Mouse (Mus musculus): ENCODE results near the gene Zfp740.

The Zfp740 gene

DNA sequence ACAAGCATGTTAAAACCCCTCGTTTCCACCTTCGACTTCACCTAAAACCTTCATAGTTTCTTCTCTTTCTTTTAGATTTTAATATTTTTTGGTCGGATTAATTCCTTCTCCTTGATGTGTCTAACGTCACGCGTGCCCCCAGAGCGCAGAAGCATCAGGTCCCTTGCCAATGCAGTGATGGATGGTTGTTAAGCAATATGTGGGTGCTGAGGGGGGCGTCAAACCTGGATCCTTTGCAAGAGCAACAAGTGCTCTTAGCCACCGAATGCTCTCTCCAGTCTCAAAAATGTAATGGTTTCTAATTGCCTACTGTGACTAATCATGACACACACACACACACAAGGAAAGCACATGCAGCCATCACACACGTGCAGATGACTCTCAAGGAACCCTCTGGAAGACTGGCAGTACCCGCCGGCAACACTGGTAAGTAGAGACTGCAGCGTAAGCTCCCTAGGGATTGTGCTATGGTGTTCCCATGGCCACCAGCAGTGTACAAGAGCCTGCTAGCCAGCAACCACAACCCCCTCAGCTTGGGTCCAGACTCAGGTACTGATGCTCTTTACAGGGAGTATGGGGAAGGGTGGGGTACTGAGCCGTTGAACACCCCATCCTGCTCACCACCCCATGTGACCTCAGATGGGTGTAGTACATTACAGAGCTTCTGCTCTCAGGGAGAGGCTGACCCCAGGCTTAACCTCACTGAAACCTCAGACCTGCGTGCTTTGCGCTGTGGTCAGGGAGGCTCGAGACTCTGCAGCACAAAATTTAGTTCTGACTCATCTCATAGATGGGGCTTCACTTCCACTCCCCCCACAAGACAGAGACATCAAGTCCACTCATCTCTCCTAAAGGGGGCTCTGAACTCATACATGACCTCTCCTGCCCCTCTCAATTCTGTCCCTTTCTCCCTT lies 27.6 kb downstream of the Zfp740 start:
- DNase-seq (ENCODE audit: low spot score) = no peak

- DNase-seq (ENCODE audit: low spot score) = no peak
Observed at GRCm38 (mm10) chr15:102231748-102232147, 28.7 kb downstream of the Zfp740 start, which contains the start of gene Itgb7. Gene Itgb7 (minus strand): TSS chr15:102231944.

GRCm38 (mm10) chr15:102232764-102233163 lies 29.7 kb downstream of the Zfp740 start:
- DNase-seq (ENCODE audit: low spot score) = no peak

DNA sequence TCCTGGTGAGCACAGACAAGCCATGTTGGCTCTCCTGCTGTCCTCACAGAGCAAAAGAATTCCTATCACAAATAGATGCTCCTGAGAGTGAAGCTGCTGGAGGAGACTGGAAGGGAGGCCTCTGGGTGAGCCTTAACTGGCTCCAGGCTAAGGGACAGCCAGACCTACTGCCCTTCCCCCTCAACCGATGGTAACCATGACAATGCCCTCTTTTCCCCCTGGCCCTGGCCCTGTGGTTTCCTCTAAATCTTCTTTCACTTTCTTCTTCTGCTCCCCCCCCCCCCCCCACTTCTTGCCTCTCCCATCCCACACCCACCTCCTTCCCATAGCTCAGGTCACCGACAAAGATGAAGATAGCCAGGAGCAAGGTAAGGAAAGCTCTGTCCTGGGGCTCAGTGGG lies 30.8 kb downstream of the Zfp740 start:
- DNase-seq (ENCODE audit: low spot score) = no peak

DNA sequence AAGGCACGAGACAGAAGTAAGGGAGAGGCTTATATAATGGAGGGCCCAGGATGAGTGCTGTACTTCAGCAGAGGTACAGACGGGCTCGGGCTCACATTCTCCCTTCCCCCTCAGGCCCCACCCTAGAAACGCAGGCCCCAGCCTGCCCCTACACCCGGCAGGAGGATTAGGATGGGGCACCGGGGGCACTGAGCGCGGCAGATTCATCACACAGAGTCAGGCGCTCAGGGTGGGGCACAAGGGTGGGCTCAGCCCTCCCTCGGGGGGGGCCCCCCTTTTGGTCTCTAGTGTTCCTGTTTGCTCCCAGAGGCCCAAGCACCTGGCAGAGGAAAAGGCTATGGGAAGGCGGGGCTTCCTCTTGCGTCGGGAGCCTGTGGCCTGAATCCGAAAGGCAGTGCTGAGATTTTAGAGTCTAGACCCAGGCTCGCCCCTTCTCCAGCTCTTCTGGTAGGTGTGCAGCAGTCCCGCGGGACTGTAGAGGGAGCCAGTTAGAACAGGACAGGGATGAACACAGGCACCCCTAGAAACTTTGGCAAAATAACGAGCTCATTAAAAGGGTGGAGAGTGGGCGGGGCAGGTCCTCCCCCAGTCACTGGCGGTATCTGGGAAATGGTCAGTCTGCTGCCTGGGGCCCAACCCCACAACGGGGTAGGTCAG lies 32.5 kb downstream of the Zfp740 start:
- no peak for DNase-seq (ENCODE audit: low spot score)

- DNase-seq (ENCODE audit: low spot score) = no peak
Observed at GRCm38 (mm10) chr15:102238543-102239259, 35.7 kb downstream of the Zfp740 start.

- no peak for DNase-seq (ENCODE audit: low spot score)
Observed at GRCm38 (mm10) chr15:102239260-102239590, 36.2 kb downstream of the Zfp740 start.

DNA sequence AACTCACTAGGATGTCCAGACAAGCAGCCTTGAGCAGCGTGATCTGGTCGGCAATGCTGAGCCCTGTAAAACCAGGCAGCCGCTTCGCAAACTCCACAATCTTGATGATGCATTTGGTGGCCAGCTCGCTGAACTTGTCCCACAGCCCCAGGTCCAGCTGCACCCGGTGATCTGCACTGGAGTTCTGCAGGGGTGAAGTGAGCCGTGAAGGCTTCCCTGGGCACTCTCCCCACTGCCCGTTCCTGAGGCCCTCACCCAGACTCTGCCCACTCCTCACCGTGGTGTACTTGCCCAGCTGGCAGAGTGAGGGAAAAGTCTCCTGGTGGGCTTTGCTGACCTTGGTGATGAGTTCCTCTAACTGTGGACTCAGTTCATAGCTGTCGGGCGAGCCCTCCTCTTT lies 36.8 kb downstream of the Zfp740 start:
- no peak for DNase-seq (ENCODE audit: low spot score)

DNA sequence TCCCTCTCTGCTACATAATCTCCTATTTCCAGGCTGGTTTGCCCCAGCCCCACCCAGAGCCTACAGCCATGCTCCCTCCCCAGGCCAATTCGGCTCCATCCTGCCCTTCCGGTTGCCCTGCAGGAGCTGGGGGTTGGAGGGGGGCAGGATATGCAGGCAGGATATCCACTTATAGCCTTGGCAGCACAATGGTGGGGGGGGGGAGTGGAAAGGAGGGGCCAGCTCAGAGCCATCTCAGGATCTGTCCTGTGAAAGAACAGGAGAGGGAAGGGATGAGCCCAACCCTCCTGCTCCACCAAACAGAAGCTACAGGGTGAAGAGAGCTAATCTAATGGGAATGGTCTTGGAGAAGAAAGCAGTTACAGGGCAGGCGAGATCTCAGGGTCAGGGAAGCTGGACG lies 37.6 kb downstream of the Zfp740 start:
- DNase-seq (ENCODE audit: low spot score) = no peak

DNA sequence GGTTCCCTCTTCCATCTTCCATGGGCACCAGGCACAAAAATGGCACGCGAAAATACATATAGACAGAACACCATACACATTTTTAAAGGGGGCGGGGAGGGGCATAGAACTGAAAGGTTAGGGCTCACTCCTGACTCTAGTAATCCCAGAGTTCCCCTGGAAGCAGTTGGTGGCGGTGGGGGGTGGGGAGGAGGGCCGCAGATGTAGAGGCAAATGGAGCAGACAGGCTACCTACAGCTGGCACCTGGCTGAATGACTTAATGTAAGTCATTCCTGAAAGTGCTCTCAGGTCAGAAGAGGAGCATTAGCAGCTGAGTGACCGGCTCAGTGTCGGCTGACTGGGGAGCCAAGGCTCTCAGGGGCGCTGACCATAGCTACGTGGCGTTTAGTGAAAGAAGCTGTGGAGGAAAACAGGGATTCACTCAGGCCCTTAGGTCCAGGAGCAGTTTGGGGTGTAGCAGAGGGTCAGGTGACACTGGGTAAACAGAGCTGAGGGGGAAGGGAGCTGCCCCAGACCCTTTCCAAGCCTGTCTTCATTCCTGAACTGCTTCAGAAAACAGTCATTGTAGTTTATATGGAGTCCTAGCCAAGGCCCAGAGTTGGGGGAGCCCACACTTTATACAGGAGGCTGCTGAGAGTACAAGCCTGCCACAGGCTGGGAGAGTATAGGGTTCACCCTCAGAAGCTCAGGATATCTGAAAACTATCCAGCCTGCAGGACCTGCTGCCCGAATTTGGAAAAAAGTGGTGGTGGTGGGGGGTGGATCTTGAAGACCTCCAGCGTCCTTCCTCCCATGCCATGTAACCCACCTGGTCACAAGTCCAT lies 39.6 kb downstream of the Zfp740 start:
- DNase-seq (ENCODE audit: low spot score) = no peak

GRCm38 (mm10) chr15:102243229-102244190 lies 40.5 kb downstream of the Zfp740 start:
- DNase-seq (ENCODE audit: low spot score) = no peak

DNA sequence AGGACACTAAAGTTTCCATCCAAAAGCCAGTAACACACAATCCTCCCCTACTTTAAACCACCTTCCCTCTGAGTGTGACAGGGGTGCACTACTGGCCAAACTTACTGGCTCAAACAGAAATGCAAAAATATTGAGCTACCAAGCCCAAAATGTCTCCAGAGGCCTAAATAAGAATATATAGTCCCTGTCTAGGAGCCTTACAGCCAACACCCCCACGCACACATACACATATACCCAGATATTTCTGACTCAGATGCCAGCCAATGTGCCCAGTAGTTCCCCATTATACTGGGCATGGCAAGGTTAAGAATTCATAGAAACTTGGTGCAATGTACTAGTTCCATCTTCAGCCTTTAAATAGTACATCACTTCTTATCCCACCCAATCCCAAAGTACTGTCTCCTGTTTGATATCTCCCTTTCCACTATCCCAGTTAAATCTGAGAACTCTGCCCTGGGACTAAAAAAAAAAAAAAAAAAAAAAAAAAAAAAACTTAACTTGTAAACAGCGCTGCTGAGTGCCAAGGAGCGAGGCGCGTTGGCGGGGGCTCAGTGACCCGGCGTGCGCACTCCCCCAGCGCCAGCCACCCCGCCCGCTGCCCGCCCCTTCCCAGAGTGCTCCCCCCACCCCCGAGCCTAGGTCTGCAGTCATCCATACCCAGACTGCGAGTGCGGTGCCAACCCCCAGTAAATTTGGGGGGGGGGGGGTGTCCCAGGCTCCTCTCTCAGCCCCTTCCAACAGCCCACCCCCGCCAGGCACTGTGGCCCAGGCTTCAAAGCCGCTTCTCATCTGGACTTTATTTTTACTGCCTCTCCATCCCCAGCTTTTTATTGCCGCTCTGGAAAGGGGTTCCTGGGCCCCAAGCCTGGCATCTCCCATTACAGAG lies 41.5 kb downstream of the Zfp740 start:
- no peak for DNase-seq (ENCODE audit: low spot score)

DNA sequence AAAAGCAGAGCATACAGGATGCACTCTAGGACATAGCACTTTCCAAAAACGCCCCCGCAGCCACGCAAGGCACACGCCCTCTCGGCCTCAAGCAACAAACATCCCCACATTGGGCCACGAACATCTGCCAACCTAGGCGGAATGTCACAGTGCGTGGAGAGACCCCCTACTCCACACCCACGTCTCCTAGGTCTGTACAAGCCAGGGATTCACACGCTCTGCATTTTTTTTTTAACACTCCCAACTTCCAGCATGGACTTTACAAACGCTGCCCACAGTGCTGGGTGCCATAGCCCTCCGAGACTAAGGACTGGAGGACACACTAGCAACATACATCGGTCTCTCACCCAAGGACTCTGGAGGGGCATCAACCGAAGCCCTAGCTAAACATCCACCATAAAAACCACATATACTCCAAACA lies 42.4 kb downstream of the Zfp740 start:
- DNase-seq (ENCODE audit: low spot score) = no peak

DNA sequence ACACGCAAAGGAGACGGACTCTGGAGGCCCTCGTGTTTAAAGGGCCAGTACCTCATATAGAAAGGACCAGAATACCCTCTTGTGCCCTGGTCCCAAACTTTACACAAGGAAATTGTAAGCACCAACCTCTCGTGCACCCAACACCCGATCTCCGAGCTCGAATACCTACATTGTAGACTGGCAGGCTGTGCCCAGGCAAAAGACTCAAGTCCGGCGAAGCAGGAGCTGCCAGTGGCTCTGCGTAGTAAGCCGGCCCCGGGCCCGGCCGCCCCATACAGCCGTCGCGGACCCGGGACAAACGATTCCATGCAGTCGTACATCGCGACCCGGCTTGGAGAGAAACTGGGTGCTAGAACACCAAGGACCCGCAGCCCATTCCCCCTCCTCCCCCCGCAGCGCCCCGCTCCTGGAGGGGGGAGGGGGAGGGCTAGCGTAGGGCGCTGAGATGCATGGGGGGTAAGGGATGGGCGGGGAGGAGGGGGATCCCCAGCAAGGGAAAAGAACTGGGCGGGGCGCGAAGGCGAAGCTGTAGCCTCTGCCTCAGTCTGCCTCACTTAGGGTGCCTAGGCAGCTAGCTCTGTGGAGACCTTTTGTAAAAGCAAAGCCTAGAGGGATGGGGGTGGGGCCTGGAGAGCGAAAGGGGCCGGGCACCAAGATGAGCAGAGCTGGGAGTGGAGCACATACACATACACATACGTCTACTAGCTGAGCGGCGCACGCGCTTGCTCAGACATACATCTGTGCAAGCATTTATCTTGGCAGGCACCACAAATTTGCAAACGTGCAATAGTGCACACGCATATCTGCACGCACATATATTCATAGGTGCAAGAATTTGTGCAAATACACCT lies 43.1 kb downstream of the Zfp740 start:
- DNase-seq (ENCODE audit: low spot score) = no peak

- peak; percentile 90 for DNase-seq (ENCODE audit: low spot score)
Observed at GRCm38 (mm10) chr15:102246866-102247251, 43.8 kb downstream of the Zfp740 start.

DNA sequence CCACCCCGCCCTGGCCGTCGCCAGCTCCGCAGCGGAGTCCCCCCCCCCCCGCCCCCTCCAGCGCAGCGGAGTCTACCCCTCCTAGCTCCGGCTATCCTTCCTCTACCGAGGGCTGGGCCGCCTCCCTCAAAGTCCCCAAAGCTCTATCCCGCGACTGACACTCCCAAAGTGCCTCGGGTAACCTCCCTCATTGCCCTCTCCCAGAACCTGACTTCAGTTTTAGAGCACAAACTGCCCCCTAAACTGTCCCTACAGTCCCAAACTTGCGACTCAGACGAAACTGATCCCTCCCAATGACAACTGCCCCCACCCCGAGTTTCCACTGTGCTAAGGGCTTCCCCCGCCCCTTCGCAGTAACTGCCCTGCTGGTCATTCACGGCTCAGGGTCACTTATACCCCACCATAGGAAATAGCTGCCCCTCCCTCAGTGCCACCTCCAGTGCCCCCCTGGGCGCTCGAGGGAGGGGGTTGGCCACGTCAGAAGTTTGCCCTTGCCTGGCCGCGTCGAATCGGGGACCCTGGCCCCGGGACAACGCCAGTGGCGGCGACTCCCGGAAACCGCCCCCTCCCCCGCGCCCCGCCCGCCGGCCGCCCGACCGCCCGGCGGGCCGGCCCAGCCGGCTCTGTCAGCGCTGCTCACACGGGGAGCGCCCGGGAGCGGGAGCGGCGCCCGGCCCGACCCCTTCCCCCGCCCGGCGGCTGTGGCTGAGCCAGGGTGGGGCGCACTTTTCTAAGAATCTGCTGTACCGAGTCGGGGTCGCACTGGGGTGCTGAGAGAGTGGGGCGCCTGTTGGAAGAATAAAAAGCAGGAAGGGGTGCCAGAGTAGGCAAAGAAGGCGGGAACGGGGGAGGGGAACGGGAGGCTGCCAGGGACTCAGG lies 44.4 kb downstream of the Zfp740 start:
- no peak for DNase-seq (ENCODE audit: low spot score)

DNA sequence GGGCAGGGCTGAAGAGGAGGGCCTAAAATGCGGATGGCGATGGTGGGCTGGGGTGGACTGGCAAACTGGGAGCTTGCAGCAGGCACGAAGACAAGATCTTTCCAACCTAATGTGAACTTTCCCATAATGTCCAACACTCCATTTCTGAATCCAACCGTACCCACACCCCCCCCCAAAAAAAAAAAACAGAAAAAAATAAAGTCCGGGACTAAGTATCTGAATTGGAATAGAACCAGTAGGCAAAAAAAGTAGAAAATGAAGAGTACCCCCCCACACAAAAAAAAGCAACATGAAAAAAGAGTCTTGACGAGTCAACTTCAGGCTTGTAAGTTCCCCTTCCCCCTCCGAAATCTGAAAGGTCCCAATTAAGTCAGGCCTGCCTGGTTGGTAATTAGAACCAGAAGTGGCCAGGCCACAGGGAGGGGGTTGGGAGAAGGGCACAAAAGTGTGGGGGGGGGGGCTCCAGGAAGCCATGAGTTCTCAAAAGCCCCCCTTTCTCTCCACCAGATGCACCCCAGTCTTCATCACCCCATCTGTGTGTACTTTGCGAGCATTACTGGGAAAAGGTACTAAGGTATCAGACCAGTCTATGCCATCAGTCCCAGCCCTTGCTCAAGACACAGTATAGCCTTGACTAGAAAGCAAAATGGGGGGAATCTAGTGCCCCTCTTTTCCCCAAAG lies 45.2 kb downstream of the Zfp740 start:
- DNase-seq (ENCODE audit: low spot score) = no peak

All from urinary bladder, postnatal 10 days (tissue).